Mouse (Mus musculus) thymus, adult 2 months (tissue): Measurements from ENCODE around the gene Ndufs6.

Source experiments
- CTCF ChIP-seq: fragments of 200-500 bp; IDR thresholded peaks from 2 replicates; pipeline ENCODE4 v1.5.1; 2012; ENCODE audit warnings: mild to moderate bottlenecking, control low read depth, low read length, moderate library complexity, borderline replicate concordance; ENCODE audit not compliant: control insufficient read depth, poor library complexity, insufficient read depth; ENCODE audit errors: extremely low read depth
- POLR2A ChIP-seq: fragments of 200-500 bp; IDR thresholded peaks from 2 replicates; pipeline ENCODE4 v1.6.1; 2012; ENCODE audit warnings: mild to moderate bottlenecking, low read length, control low read depth, moderate library complexity; ENCODE audit not compliant: control insufficient read depth, poor library complexity, insufficient read depth; ENCODE audit errors: extremely low read depth

- no peak for TF ChIP-seq POLR2A
- no peak for TF ChIP-seq CTCF
Measured at GRCm38 (mm10) chr13:73271336-73272242, 56.8 kb downstream of the Ndufs6 start.
